Mouse (Mus musculus) spleen, adult 2 months (tissue): ENCODE measurements at regions not wholly inside any gene's neighbourhood (a gene's known extent, or its start where the extent isn't known, plus 50 kb on each side); places are given as distances from the start of the nearest gene placed in this dataset.

ENCODE experiments used
- CTCF ChIP-seq: fragments of 200-500 bp; IDR thresholded peaks from 2 replicates; pipeline ENCODE4 v1.5.1; 2011; ENCODE audit warnings: mild to moderate bottlenecking, inconsistent platforms; ENCODE audit not compliant: insufficient read depth, insufficient read length, insufficient replicate concordance; ENCODE audit errors: extremely low read depth
- POLR2A ChIP-seq: fragments of 200-500 bp; IDR thresholded peaks from 2 replicates; pipeline ENCODE4 v1.6.1; 2011; ENCODE audit warnings: low read depth, low read length, inconsistent platforms

GRCm38 (mm10) chr8:79534271-79534889, 105.0 kb upstream of the Otud4 start:
- no peak for TF ChIP-seq POLR2A
- no peak for TF ChIP-seq CTCF
